Mouse (Mus musculus) C2C12 (cell line): ENCODE measurements at regions not wholly inside any gene's neighbourhood (a gene's known extent, or its start where the extent isn't known, plus 50 kb on each side); places are given as distances from the start of the nearest gene placed in this dataset.

ENCODE experiments used
- H3K27me3 ChIP-seq: one replicate; pipeline ENCODE4 v1.6.1; 2011; ENCODE audit not compliant: control insufficient read depth, insufficient read depth, insufficient read length
- H3K36me3 ChIP-seq: one replicate; pipeline ENCODE4 v1.6.1; 2011; ENCODE audit not compliant: control insufficient read depth, insufficient read depth
- H3K4me3 ChIP-seq: one replicate; pipeline ENCODE4 v1.5.1; 2011; ENCODE audit warnings: mild to moderate bottlenecking, control low read depth; ENCODE audit not compliant: poor library complexity, insufficient read depth, severe bottlenecking
- H3K79me2 ChIP-seq: one replicate; pipeline ENCODE4 v1.6.1; 2011; ENCODE audit not compliant: control insufficient read depth, insufficient read depth
- H3K79me3 ChIP-seq: one replicate; pipeline ENCODE4 v1.6.1; 2011; ENCODE audit warnings: low read depth, control low read depth
- H3ac ChIP-seq: one replicate; pipeline ENCODE3; 2011; ENCODE audit warnings: low read depth; ENCODE audit not compliant: control insufficient read depth, insufficient read length
- CEBPB ChIP-seq: IDR thresholded peaks from one replicate; pipeline ENCODE4 v1.6.1; 2011; ENCODE audit warnings: low read depth, mild to moderate bottlenecking, control low read depth, moderate library complexity
- CTCF ChIP-seq: IDR thresholded peaks from one replicate; pipeline ENCODE4 v1.5.1; 2011; ENCODE audit not compliant: control insufficient read depth, insufficient read depth, insufficient read length
- FOSL1 ChIP-seq: IDR thresholded peaks from one replicate; pipeline ENCODE4 v1.8.0; 2011; ENCODE audit warnings: mild to moderate bottlenecking, low read length; ENCODE audit not compliant: poor library complexity, insufficient read depth, severe bottlenecking
- MAX ChIP-seq: IDR thresholded peaks from one replicate; pipeline ENCODE4 v1.6.1; 2011; ENCODE audit warnings: mild to moderate bottlenecking, control low read depth
- MYOD1 ChIP-seq: IDR thresholded peaks from one replicate; pipeline ENCODE4 v1.6.1; 2011; ENCODE audit warnings: low read depth; ENCODE audit not compliant: control insufficient read depth, insufficient read length
- MYOG ChIP-seq: IDR thresholded peaks from one replicate; pipeline ENCODE4 v1.6.1; 2011; ENCODE audit not compliant: control insufficient read depth, insufficient read length; ENCODE audit errors: extremely low read depth
- USF1 ChIP-seq: IDR thresholded peaks from one replicate; pipeline ENCODE4 v1.6.1; 2011; ENCODE audit warnings: low read depth, mild to moderate bottlenecking, control low read depth, moderate library complexity

DNA sequence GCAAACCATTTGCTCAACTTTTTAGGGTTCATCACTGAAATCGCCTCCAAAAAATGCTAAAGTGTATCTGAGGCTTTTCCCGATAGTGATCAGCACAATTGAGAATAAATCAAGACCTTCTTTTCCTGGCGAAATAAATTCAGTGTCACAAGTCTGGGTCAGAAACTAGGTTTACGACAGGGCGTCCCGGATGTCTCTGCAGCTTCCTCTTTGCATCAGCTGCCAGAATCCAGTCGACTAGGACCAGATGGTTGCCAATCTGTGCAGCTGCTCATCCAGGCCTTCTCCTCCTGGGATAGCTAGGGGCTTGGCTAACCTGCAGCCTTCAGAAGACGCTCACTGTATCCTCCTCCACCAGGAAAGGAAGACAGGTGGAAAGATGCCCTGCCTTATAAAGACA is 243.6 kb downstream of the Papss1 start:
- Histone ChIP-seq H3K4me3 (no peak overlapping the region), H3K79me3 (no peaks in the 10 kb centered on the region), H3K36me3 (no peaks in the 10 kb centered on the region), H3ac (no peak overlapping the region), H3K27me3 (no peaks in the 10 kb centered on the region), H3K79me2 (no peaks in the 10 kb centered on the region)
- TF ChIP-seq FOSL1 (no peak), MYOD1 (no peak), CEBPB (no peak)

DNA sequence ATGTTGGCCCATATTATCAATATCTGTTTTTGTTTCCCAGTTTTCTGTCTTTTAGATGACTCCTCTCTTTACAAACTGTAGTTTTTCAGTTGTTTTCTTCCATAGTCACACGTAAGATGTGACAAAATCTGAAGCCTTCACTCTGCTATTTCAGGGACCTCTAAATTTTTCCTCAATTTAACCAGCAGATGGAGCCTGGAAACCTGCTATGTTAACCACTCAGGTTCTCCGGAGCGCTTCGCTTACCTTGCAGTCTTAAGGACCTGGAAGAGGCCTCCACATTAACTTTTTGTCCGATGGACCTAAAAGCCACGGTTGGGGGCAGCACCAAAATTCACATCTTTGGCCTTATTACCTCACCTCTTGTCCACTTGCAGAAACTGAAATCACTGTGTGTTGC is 248.4 kb downstream of the Papss1 start:
- Histone ChIP-seq H3K79me3 (no peaks in the 10 kb centered on the region), H3K79me2 (no peaks in the 10 kb centered on the region), H3ac (no peak overlapping the region), H3K27me3 (no peaks in the 10 kb centered on the region), H3K36me3 (no peaks in the 10 kb centered on the region), H3K4me3 (no peak overlapping the region)
- no peak for TF ChIP-seq USF1
- no peak for TF ChIP-seq CEBPB
- TF ChIP-seq CTCF, result no peak
- TF ChIP-seq FOSL1, result no peak
- no peak for TF ChIP-seq MAX
- no peak for TF ChIP-seq MYOG
- TF ChIP-seq MYOD1, result no peak

DNA sequence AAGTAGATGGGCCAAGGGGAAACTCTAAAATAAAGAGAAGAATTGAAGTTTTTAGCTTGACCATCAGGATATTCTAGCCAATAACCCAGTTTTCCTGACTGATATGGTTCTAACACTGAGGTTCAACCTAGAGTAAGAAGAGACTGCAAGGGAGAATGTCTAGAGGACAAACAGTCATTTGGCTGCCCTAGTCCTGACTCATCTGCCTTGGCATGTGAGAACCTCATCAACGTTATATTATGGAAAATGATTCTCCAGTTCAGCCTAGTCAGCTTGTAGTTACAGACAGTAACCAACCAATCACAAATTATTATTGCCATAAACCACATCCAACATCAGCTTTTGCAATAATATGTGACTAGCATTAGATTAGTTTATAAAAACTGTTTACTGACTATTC is 254.2 kb downstream of the Papss1 start:
- no peaks in the 10 kb centered on the region for H3K36me3 ChIP-seq
- H3K79me2 ChIP-seq, result no peaks in the 10 kb centered on the region
- no peak overlapping the region for H3K4me3 ChIP-seq
- no peak overlapping the region for H3ac ChIP-seq
- H3K79me3 ChIP-seq, result no peaks in the 10 kb centered on the region
- TF ChIP-seq USF1 (no peak), CTCF (no peak), MYOD1 (no peak), FOSL1 (no peak), CEBPB (no peak), MAX (no peak), MYOG (no peak)
- no peaks in the 10 kb centered on the region for H3K27me3 ChIP-seq

DNA sequence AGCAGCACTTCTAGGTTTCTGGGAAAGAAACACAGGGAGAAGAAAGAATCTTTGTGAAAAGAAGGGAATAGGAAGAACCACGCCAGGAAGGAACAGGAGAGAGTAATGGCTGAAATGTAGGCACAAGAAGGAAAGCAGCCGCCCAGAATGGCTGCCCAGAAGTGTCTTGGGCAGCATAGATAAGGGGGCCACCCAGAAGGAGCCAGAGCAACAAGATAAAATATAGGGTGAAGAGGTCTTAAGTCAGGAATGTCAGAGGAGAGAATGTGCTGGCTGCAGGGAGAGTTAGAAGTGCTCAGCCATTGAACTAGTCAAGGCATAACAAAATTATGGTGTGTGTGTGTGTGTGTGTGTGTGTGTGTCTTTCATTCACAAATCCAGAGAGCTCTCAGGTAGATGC is 227.7 kb upstream of the Dkk2 start:
- no peak overlapping the region for H3K4me3 ChIP-seq
- TF ChIP-seq MAX, result no peak
- no peak for TF ChIP-seq CEBPB
- no peak for TF ChIP-seq USF1
- TF ChIP-seq CTCF, result no peak
- TF ChIP-seq MYOG, result no peak
- TF ChIP-seq MYOD1, result no peak
- TF ChIP-seq FOSL1, result no peak
- H3K36me3 ChIP-seq, result no peaks in the 10 kb centered on the region
- no peak overlapping the region for H3ac ChIP-seq
- no peaks in the 10 kb centered on the region for H3K27me3 ChIP-seq
- H3K79me3 ChIP-seq, result no peaks in the 10 kb centered on the region
- no peaks in the 10 kb centered on the region for H3K79me2 ChIP-seq

DNA sequence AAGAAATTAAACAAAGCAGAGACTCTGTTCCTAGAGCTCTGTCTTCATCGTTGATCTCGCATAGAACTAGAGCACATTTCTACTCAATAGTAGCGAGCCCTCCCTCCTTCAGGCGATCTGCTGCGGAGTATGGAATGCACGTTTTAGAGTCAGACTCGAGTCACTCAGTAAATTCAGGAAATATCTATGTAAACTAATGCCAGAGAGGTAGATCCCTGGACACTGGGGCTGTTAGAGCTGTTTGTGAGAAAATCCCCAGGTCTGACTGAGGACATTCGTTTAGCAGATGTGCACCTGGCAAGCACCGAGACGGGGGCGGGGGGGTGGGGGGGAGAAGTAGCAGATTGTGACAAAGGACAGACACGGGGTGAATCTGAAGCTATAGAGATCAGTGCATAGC is 226.0 kb upstream of the Dkk2 start:
- no peak overlapping the region for H3ac ChIP-seq
- no peak for TF ChIP-seq MYOG
- TF ChIP-seq USF1, result no peak
- TF ChIP-seq MAX, result no peak
- no peaks in the 10 kb centered on the region for H3K79me2 ChIP-seq
- H3K36me3 ChIP-seq, result no peaks in the 10 kb centered on the region
- H3K79me3 ChIP-seq, result no peaks in the 10 kb centered on the region
- no peaks in the 10 kb centered on the region for H3K27me3 ChIP-seq
- H3K4me3 ChIP-seq, result no peak overlapping the region

DNA sequence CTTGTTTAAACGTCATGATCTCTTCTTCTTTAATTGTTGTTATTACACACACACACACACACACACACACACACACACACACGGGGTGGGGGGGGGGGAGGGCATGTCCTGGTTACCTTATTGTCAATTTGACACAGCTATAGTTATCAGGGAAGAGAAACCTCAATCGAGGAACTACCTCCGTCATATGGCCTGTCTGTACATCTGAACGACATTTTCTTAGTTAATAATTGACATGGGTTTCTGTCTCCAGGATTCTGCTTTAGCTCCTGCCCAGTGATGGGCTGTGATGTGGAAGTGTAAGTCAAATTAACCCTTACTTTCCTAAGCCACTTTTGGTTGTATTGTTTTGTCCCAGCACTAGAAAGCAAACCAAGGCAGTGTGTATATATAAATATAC is 220.0 kb upstream of the Dkk2 start:
- Histone ChIP-seq H3K4me3 (no peak overlapping the region), H3K79me2 (no peaks in the 10 kb centered on the region), H3K36me3 (no peaks in the 10 kb centered on the region), H3K27me3 (no peaks in the 10 kb centered on the region), H3K79me3 (no peaks in the 10 kb centered on the region), H3ac (no peak overlapping the region)
- no peak for TF ChIP-seq USF1
- no peak for TF ChIP-seq CEBPB
- TF ChIP-seq FOSL1, result no peak
- TF ChIP-seq MYOD1, result no peak
- no peak for TF ChIP-seq CTCF
- no peak for TF ChIP-seq MAX
- TF ChIP-seq MYOG, result no peak
